Mouse (Mus musculus) CD4-positive naive resting alpha-beta T cell, adult 57 days (primary cell): ENCODE data around the gene Aff1. TPM values are rescaled to one million over a fixed set of nuclear protein-coding genes. Genes with fewer than 3 reads are reported as not detected.

ENCODE experiments used
- total RNA-seq: library from RNA; stranded (reverse); gene quantifications from one replicate; pipeline ENCODE4 v1.2.4, GENCODE M21; 2023

The Aff1 gene
- 111 TPM for total RNA-seq

DNA sequence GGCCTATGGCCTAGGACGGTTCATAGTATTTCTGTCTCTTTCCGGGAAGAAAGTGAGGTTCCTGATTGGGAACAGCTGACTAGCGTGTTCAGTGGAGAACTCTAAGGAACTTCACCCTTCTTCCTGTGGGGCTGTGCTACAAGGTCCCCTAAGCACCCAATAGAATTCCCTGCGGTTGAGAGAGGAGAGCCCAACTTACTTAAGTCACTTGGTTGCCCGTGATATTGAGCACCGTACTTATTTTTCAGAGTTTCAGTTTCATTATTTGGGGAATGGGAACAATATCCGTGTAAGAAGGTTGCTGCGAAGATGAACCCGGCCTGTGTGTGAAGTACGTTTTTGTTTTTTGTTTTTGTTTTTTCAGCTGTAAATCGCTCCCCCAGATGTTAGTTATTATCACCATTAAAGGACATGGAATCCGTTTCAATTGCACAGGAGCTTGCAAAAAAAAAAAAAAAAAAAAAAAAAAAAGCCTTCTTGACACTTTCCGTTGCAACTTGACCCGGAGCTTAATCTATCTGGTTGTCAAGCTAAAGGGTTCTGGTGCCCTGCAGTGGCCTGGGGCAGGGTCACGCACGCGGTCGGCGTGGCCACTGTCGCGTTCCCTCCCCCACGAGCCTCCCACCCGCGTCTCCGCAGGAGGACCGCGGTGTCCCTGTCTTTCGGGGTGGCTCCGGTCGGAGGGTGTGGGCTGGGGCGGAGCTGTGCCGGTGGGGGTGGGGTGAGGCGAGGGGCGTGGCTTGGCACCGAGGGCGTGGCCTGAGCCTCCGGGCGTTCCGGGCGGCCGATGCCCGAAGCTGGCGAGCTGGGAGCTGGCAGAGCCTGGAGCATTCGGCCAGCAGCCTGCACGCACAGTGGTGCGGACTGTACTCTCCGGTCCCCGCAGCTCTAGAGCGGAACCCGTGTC is at the start of gene Aff1:
Gene Aff1 (plus strand): TSS at position 751 of the 907 bp plus-strand sequence.

DNA sequence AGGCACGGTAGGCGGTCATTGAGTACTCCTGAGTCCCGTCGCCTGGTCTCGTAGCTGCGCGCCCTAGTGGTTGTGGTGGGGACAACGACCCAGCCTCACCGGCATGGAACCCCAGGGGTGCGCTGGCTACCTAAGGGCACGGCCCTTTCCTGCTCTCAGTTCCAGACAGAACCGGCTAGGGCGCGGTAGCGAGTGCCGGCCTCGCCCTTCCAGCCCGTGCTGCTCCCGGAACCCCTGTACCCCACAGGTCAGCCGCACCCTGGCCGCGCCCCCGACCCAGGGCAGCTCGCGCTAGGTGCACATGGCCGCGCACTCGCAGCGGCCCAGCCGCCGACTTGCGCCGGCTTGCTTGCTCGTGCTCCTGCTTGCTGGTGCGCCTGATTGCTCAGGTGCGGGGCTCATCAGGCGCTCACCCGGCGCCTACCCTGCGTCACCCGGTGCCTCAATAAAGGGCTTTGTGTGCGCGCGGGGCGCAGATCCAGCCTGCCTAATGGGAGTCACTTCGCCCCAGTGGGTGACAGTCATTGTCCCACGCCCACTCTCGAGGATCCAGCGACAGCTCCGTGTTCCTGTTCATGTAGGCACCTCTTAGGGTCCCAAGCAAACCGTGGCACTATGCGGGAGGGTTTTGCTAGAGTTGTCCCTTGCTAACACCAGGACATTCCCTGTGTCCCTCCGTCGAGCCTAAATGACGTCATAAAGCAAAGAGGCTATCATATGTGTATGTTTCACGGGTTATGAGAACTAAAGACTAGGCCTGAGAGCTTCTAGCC is 36.6 kb upstream of the Aff1 start, which contains the start of gene 1700016H13Rik:
Gene 1700016H13Rik (minus strand): TSS at position 665 of the 773 bp plus-strand sequence.

Other genes with a start within 250 kb of the Aff1 start
- not detected for gene Slc10a6, start 63.0 kb upstream of the Aff1 start, total RNA-seq
- gene 1700016H13Rik, start 36.4 kb upstream of the Aff1 start, total RNA-seq, result not detected
- 4.9 TPM for gene Klhl8, start 218.9 kb downstream of the Aff1 start, total RNA-seq